Mouse (Mus musculus): ENCODE measurements around the gene Anxa5.

GRCm38 (mm10) chr3:36401900-36402299 lies 73.8 kb downstream of the Anxa5 start:
- TF ChIP-seq CTCF (IDR thresholded peaks at IDR 0.05; ENCODE audit: low read depth, low read length) = no peak
- TF ChIP-seq POLR2A (IDR thresholded peaks at IDR 0.05; ENCODE audit: insufficient read depth, low read length) = no peak
